Mouse (Mus musculus) thymus, adult 2 months (tissue): ENCODE data around the gene Deaf1. TPM values are rescaled to one million over a fixed set of nuclear protein-coding genes. Genes with fewer than 3 reads are reported as not detected.

Experiments
- DNase-seq: peaks from one replicate; pipeline ENCODE4 v3.0.0; 2021
- H3K27ac ChIP-seq: fragments of 200-500 bp; 2 replicates; pipeline ENCODE4 v1.5.1; 2012; ENCODE audit warnings: low read length, control low read depth; ENCODE audit not compliant: control insufficient read depth, insufficient read depth
- H3K27me3 ChIP-seq: fragments of 200-500 bp; 2 replicates; pipeline ENCODE4 v1.6.1; 2012; ENCODE audit warnings: mild to moderate bottlenecking, low read length, moderate library complexity, mixed read lengths; ENCODE audit not compliant: control insufficient read depth, insufficient read depth
- H3K36me3 ChIP-seq: fragments of 200-500 bp; 2 replicates; pipeline ENCODE4 v1.6.1; 2012; ENCODE audit warnings: mild to moderate bottlenecking, low read length, moderate library complexity; ENCODE audit not compliant: control insufficient read depth, insufficient read depth
- H3K4me1 ChIP-seq: fragments of 200-500 bp; replicated peaks from 2 replicates; pipeline ENCODE4 v1.6.1; 2012; ENCODE audit warnings: low read length; ENCODE audit not compliant: control insufficient read depth, insufficient read depth
- H3K4me3 ChIP-seq: fragments of 200-500 bp; 2 replicates; pipeline ENCODE4 v1.5.1; 2012; ENCODE audit warnings: mild to moderate bottlenecking, low read length, control low read depth, moderate library complexity; ENCODE audit not compliant: control insufficient read depth, insufficient read depth
- CTCF ChIP-seq: fragments of 200-500 bp; IDR thresholded peaks from 2 replicates; pipeline ENCODE4 v1.5.1; 2012; ENCODE audit warnings: mild to moderate bottlenecking, control low read depth, low read length, moderate library complexity, borderline replicate concordance; ENCODE audit not compliant: control insufficient read depth, poor library complexity, insufficient read depth; ENCODE audit errors: extremely low read depth
- POLR2A ChIP-seq: fragments of 200-500 bp; IDR thresholded peaks from 2 replicates; pipeline ENCODE4 v1.6.1; 2012; ENCODE audit warnings: mild to moderate bottlenecking, low read length, control low read depth, moderate library complexity; ENCODE audit not compliant: control insufficient read depth, poor library complexity, insufficient read depth; ENCODE audit errors: extremely low read depth
- WGBS: fragments of 180-500 bp; shearing (Covaris S2); methylation state at CpG from one replicate; pipeline ENCODE4 v1.1.7; 2018; 5-methylcytosine and 5-hydroxymethylcytosine counted together
- polyA plus RNA-seq: library from polyadenylated mRNA; depleted of rRNA; stranded (reverse); fragments of >200 nt; gene quantifications from 2 replicates; pipeline ENCODE4 v1.2.3, GENCODE M21; 2012; rRNA removed

Gene Deaf1
- 34.9 and 40.2 TPM in 2 replicates for polyA plus RNA-seq

GRCm38 (mm10) chr7:141327469-141328372 lies at the start of gene Deaf1, which contains the start of gene Tmem80:
Gene Deaf1, minus strand, starts transcription at chr7:141327690.
Gene Tmem80, plus strand, starts transcription at chr7:141327739.
- TF ChIP-seq POLR2A (peak; percentile 87), CTCF (no peak; the same call in 1 of the 2 replicates)
- under 1% methylated on average over 105 of the region's 105 CpGs for WGBS
- Histone ChIP-seq H3K4me1 (peaks cover 12% of the 10 kb centered on the region), H3K27ac (peak within 1 kb of the TSS; percentile 61), H3K27me3 (no peaks in the 10 kb centered on the region), H3K36me3 (peaks cover 6% of the 10 kb centered on the region), H3K4me3 (peak within 1 kb of the TSS; percentile 62)
- DNase-seq = peak; percentile 99

GRCm38 (mm10) chr7:141374399-141374798 lies 46.9 kb upstream of the Deaf1 start:
- no peak for DNase-seq
- no peak overlapping the region for H3K4me3 ChIP-seq
- TF ChIP-seq CTCF (no peak), POLR2A (no peak)
- no peak overlapping the region for H3K27ac ChIP-seq
- H3K4me1 ChIP-seq = peaks cover 4% of the 10 kb centered on the region; the same call in 1 of the 2 replicates
- no peaks in the 10 kb centered on the region for H3K36me3 ChIP-seq
- H3K27me3 ChIP-seq = no peaks in the 10 kb centered on the region

- Histone ChIP-seq H3K4me3 (no peak overlapping the region), H3K27ac (no peak overlapping the region), H3K27me3 (no peaks in the 10 kb centered on the region), H3K36me3 (no peaks in the 10 kb centered on the region), H3K4me1 (peaks cover 6% of the 10 kb centered on the region; the same call in 1 of the 2 replicates)
- no peak for DNase-seq
- TF ChIP-seq POLR2A = no peak
- WGBS = 94% methylated on average over 6 of the region's 6 CpGs
Observed at GRCm38 (mm10) chr7:141373611-141374010, 46.1 kb upstream of the Deaf1 start.

- no peak overlapping the region for H3K4me3 ChIP-seq
- no peak for DNase-seq
- H3K27me3 ChIP-seq = no peaks in the 10 kb centered on the region
- H3K36me3 ChIP-seq = no peaks in the 10 kb centered on the region
- WGBS = 55% methylated on average over 6 of the region's 6 CpGs
- peaks cover 6% of the 10 kb centered on the region; the same call in 1 of the 2 replicates for H3K4me1 ChIP-seq
- no peak overlapping the region for H3K27ac ChIP-seq
- no peak for TF ChIP-seq CTCF
- no peak for TF ChIP-seq POLR2A
Observed at GRCm38 (mm10) chr7:141371942-141372595, 44.6 kb upstream of the Deaf1 start.

GRCm38 (mm10) chr7:141369918-141370317 lies 42.4 kb upstream of the Deaf1 start:
- no peak for TF ChIP-seq CTCF
- TF ChIP-seq POLR2A = no peak
- WGBS = 32% methylated on average over 5 of the region's 5 CpGs
- Histone ChIP-seq H3K4me1 (peaks cover 6% of the 10 kb centered on the region; the same call in 1 of the 2 replicates), H3K4me3 (no peak overlapping the region), H3K27me3 (no peaks in the 10 kb centered on the region), H3K36me3 (no peaks in the 10 kb centered on the region), H3K27ac (no peak overlapping the region)
- DNase-seq = no peak

GRCm38 (mm10) chr7:141367358-141367757 lies 39.9 kb upstream of the Deaf1 start:
- 82% methylated on average over 4 of the region's 4 CpGs for WGBS
- Histone ChIP-seq H3K36me3 (no peaks in the 10 kb centered on the region), H3K27me3 (no peaks in the 10 kb centered on the region), H3K27ac (no peak overlapping the region), H3K4me1 (peaks cover 6% of the 10 kb centered on the region; the same call in 1 of the 2 replicates), H3K4me3 (no peak overlapping the region)
- TF ChIP-seq CTCF = no peak
- no peak for TF ChIP-seq POLR2A
- no peak for DNase-seq
